23 mouse cellular contexts compared by ENCODE assay signal in the genomic region with DNA sequence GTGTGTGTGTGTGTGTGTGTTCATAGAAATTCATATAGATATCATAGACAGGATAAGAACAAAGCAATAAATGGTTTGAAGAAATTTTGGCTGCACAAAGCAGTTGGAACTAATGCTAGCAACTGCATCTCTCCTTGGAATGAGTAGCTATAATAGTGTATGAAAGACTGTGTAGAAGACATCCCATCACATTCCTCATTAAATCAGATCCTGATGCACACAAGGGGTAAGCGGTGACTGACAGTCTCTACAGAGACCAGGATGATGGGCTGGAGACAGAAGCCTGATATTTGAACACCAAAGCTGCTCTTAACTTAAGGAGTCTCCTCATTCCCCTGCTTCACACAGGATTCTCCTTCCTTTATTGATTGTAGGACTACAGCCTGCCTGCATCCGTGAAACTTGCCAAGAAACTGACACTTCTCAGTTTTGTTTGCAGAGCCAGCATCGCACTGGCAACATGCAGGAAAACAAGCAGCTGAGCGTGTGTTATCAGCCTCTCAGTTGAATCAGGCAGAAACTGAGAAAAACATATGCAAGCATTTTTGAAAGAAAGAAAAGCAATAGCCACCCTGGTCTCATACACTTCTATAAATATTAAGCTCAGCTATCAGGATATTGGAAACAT.
DNase-seq lines count a peak whose midpoint lies in the region; ATAC-seq and TF ChIP-seq lines count a peak whose summit lies in the region.
"Had no signal": no experiment of that assay in that cellular context is flagged by ENCODE, and none has a peak within 500 bp of the region (broad histone marks: within the 10 kb centered on the region; RNA-seq: fewer than 3 reads in every experiment).

No protein-coding gene starts in this region.

- H3K36me3 ChIP-seq in forebrain, embryonic 15.5 days = no peaks in the 10 kb centered on the region
- H3K36me3 ChIP-seq in forebrain, embryonic 11.5 days (ENCODE audit: control insufficient read depth, insufficient read depth, low read length) = no peaks in the 10 kb centered on the region
- H3K36me3 ChIP-seq: embryonic facial prominence, embryonic 12.5 days; hindbrain, embryonic 12.5 days; intestine, embryonic 15.5 days; limb, embryonic 10.5 days had no signal

- WGBS in forebrain, embryonic 15.5 days = 53% methylated on average over 4 of the region's 4 CpGs
- WGBS in forebrain, embryonic 11.5 days = 89% methylated on average over 4 of the region's 4 CpGs

- peak; percentile 79 for ATAC-seq in forebrain, embryonic 15.5 days (replicated peaks)
- ATAC-seq in forebrain, embryonic 11.5 days (replicated peaks; ENCODE audit: low FRiP score) = no peak
- ATAC-seq: intestine, embryonic 15.5 days; liver, postnatal 0 days had no signal

- no peak for TF ChIP-seq CTCF in left cerebral cortex, adult 2 months (IDR thresholded peaks at IDR 0.05)

- DNase-seq in forebrain, embryonic 11.5 days (ENCODE audit: low spot score) = no peak
- DNase-seq in left cerebral cortex, adult 2 months (ENCODE audit: extremely low spot score in 1 of 2, low spot score in 2 of 2) = no peak
- no peak for DNase-seq in left cerebral cortex, adult 8-10 months (ENCODE audit: low spot score in 2 of 2)
- peak; percentile 12 to 20 for DNase-seq in right cerebral cortex, adult 2 months (ENCODE audit: low spot score in 2 of 2)
- no peak for DNase-seq in right cerebral cortex, postnatal 25 days
- DNase-seq in adrenal gland, postnatal 25 days = no peak
- DNase-seq: adrenal gland, postnatal 36 days; B cell, adult 2 months; cerebellum, adult 8-10 months; gastrocnemius, adult 2 months; heart, postnatal 10 days; kidney, adult 9 months; kidney, postnatal 25 days; liver, postnatal 0 days; lung, postnatal 14 days; spleen, adult 18-20 months had no signal

- intact Hi-C loops in left cerebral cortex, adult 2 months (cut with DNase I) = loop anchor here (1.0 kb wide), 1 partner anchor 41 kb away; no protein-coding TSS in a partner anchor

- H3K4me2 ChIP-seq in forebrain, embryonic 15.5 days (replicated peaks) = no peak overlapping the region
- H3K4me2 ChIP-seq in forebrain, embryonic 11.5 days (ENCODE audit: low read depth, low read length, severe bottlenecking) = no peak overlapping the region
- H3K4me2 ChIP-seq: embryonic facial prominence, embryonic 12.5 days; heart, embryonic 11.5 days; hindbrain, embryonic 12.5 days; intestine, embryonic 15.5 days had no signal

- H3K27me3 ChIP-seq in forebrain, embryonic 15.5 days = no peaks in the 10 kb centered on the region
- H3K27me3 ChIP-seq in forebrain, embryonic 11.5 days (ENCODE audit: control insufficient read depth, insufficient read depth, low read length) = no peaks in the 10 kb centered on the region
- H3K27me3 ChIP-seq: embryonic facial prominence, embryonic 12.5 days; hindbrain, embryonic 12.5 days; intestine, embryonic 15.5 days; megakaryocyte, embryonic 14.5 days had no signal

- H3K9ac ChIP-seq in forebrain, embryonic 15.5 days (replicated peaks) = no peak overlapping the region
- H3K9ac ChIP-seq in forebrain, embryonic 11.5 days (ENCODE audit: low read length) = no peak overlapping the region
- H3K9ac ChIP-seq: embryonic facial prominence, embryonic 12.5 days; hindbrain, embryonic 12.5 days; intestine, embryonic 15.5 days; liver, postnatal 0 days had no signal

- no peak overlapping the region for H3K27ac ChIP-seq in forebrain, embryonic 15.5 days (replicated peaks)
- no peak overlapping the region for H3K27ac ChIP-seq in forebrain, embryonic 11.5 days (ENCODE audit: low read depth, low read length)
- H3K27ac ChIP-seq in left cerebral cortex, adult 2 months = peak overlapping the region; percentile 38; the same call in 1 of the 2 replicates
- H3K27ac ChIP-seq: embryonic facial prominence, embryonic 12.5 days; gastrocnemius, adult 2 months; hindbrain, embryonic 12.5 days; intestine, embryonic 15.5 days; limb, embryonic 10.5 days had no signal

- H3K9me3 ChIP-seq in forebrain, embryonic 15.5 days = 0 out of 2 replicates have a peak, but pooled peaks cover 2% of the 10 kb centered on the region
- H3K9me3 ChIP-seq in forebrain, embryonic 11.5 days (ENCODE audit: control insufficient read depth, low read length) = no peaks in the 10 kb centered on the region
- H3K9me3 ChIP-seq: embryonic facial prominence, embryonic 12.5 days; intestine, embryonic 15.5 days; limb, embryonic 10.5 days had no signal

- no peak overlapping the region for H3K4me3 ChIP-seq in forebrain, embryonic 15.5 days
- no peak overlapping the region for H3K4me3 ChIP-seq in forebrain, embryonic 11.5 days (ENCODE audit: low read depth, low read length)
- no peak overlapping the region for H3K4me3 ChIP-seq in left cerebral cortex, adult 2 months
- H3K4me3 ChIP-seq: embryonic facial prominence, embryonic 12.5 days; gastrocnemius, adult 2 months; hindbrain, embryonic 12.5 days; intestine, embryonic 15.5 days; limb, embryonic 10.5 days; megakaryocyte, embryonic 14.5 days had no signal

- H3K4me1 ChIP-seq in forebrain, embryonic 15.5 days = peaks cover 14% of the 10 kb centered on the region; the same call in 1 of the 2 replicates
- H3K4me1 ChIP-seq in forebrain, embryonic 11.5 days (replicated peaks; ENCODE audit: control insufficient read depth, insufficient read depth, low read length) = no peaks in the 10 kb centered on the region
- H3K4me1 ChIP-seq: embryonic facial prominence, embryonic 12.5 days; hindbrain, embryonic 12.5 days; intestine, embryonic 15.5 days; limb, embryonic 10.5 days; megakaryocyte, embryonic 14.5 days had no signal

Comparison
In these comparisons a context has a peak if more than half of its experiments do, and no peak if none do; other contexts are left out.
1. DNase-seq: peak in right cerebral cortex, adult 2 months (2 of 2); none in forebrain, embryonic 11.5 days (single experiment), left cerebral cortex, adult 2 months (0 of 2), left cerebral cortex, adult 8-10 months (0 of 2), right cerebral cortex, postnatal 25 days (single experiment) and adrenal gland, postnatal 25 days (single experiment).